Mouse (Mus musculus): Measurements from ENCODE around the gene St8sia6.

St8sia6 gene

GRCm38 (mm10) chr2:13760366-13760765, 33.5 kb downstream of the St8sia6 start:
- no peak for DNase-seq (ENCODE audit: low spot score in 2 of 2)

- DNase-seq (ENCODE audit: low spot score in 2 of 2) = no peak
Observed at GRCm38 (mm10) chr2:13757412-13757811, 36.5 kb downstream of the St8sia6 start.

- DNase-seq (ENCODE audit: low spot score in 2 of 2) = no peak
Observed at GRCm38 (mm10) chr2:13755733-13756132, 38.1 kb downstream of the St8sia6 start.

- DNase-seq (ENCODE audit: low spot score in 2 of 2) = no peak
Observed at GRCm38 (mm10) chr2:13751691-13752090, 42.2 kb downstream of the St8sia6 start.

DNA sequence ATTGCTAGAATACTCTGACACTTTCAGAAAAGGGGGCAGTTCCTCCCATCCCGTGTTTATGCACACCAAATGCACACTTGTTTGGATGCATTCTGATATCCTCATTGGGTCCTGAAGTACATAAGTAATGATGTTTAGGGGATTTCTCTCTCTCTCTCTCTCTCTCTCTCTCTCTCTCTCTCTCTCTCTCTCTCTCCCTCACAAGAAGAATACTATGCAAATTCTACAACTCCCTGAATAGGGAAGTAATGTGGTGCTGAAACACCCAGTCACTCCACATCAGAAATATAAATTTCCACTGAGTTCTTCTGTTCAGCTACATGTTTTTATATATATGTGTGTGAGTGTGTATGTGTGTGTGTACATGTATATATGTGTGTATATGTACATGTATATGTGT, 43.1 kb downstream of the St8sia6 start:
- DNase-seq (ENCODE audit: low spot score in 2 of 2) = no peak

DNA sequence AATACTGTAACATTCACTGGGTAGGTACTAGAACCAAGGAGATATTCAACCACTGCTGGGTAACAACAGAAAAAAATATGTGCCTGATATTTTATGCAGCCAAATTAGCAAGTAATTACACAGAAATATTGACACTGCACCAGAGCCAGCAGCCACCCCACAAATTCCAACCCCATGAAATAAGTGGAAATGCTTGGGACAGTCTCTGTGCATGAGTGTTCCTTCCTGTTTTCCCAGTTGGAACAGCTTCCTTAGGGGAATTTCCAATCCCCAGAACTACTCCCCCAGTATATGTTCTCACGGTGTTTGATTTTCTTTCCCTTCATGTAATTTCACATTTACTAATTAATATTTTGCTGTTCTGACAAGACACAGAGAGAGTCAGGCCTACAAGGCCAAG, 43.8 kb downstream of the St8sia6 start:
- DNase-seq (ENCODE audit: low spot score in 2 of 2) = peak; percentile 42 to 67

- no peak for DNase-seq (ENCODE audit: low spot score in 2 of 2)
Observed at GRCm38 (mm10) chr2:13749176-13749575, 44.7 kb downstream of the St8sia6 start.

GRCm38 (mm10) chr2:13747576-13747975, 46.3 kb downstream of the St8sia6 start:
- no peak for DNase-seq (ENCODE audit: low spot score in 2 of 2)

DNA sequence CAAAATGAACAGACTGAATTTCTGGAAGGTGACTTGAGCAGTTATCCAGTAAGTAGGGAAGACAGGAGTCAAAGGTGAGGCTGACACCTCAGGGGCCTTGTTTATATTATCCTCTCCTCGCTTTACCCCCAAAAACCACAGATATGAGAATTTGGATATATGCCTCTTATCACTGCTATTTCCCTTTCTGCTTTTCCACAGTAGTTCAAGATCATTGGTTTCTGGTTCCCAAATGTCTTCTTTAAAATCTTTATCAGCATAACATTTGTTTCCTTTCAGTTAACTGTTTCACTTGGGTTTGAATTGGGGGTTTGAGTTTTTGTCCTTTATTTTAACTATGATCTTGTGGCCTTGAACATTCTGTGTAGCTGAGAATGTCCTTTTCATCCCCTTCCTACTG, 47.8 kb downstream of the St8sia6 start:
- no peak for DNase-seq (ENCODE audit: low spot score in 2 of 2)

- DNase-seq (ENCODE audit: low spot score in 2 of 2) = no peak
Observed at GRCm38 (mm10) chr2:13738704-13739103, 55.2 kb downstream of the St8sia6 start.

DNA sequence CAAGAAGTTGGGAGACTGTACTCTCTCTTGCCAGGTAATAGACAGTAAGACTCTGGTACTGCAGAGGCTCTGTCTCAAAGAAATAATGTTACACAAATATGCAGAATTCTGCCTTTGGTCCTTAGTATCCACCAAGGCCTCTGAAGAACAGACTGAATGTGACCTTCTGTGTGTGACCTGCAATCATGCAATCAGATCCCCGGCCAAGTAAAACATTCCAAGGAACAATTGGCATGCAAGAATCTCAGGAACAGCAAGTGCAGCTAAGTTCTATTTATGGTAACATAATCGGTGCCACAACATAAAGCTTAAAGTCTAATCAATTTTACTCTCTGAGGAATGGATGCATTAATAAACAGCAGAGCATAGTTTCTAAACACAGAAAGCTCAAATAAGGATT, 66.0 kb downstream of the St8sia6 start:
- no peak for DNase-seq (ENCODE audit: low spot score in 2 of 2)

DNA sequence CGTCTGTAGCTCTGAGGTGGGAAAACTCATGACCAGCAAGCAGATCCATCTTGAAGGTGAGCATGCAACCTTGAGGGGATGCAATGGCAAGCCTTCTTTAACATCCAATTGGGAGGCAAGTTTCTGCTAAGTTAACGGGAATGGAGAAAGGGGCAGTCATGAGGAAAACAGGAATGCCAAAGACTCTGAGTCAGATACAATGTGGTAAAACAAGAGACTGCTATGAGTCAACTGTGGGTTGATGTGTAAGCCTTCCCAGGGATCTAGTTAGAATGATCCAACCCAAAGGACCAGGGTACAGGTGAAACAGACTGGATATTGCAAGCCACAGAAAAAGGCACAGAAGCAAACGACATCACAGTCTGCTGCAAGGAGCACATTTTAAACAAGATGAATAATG, 68.3 kb downstream of the St8sia6 start:
- DNase-seq (ENCODE audit: low spot score in 2 of 2) = no peak

DNA sequence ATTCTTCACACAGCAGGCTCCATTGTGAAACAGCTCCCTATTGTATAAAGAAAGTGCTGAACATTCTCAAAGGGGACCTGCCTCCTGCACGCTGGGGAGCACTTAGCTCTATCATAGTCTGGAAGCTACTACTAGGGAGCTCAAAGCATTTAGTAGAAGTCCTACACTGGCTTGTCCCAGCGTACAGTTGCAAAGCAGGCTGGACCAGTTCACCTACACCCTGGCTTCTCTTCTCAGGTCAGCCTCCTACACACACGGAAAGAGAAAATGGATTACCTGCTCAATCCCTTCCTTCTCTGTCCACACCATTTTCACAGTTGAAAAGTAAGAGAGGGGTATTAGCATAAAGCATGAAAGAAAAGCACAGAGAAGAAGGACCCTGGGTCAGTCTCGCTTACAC, 71.6 kb downstream of the St8sia6 start:
- DNase-seq (ENCODE audit: low spot score in 2 of 2) = no peak

DNA sequence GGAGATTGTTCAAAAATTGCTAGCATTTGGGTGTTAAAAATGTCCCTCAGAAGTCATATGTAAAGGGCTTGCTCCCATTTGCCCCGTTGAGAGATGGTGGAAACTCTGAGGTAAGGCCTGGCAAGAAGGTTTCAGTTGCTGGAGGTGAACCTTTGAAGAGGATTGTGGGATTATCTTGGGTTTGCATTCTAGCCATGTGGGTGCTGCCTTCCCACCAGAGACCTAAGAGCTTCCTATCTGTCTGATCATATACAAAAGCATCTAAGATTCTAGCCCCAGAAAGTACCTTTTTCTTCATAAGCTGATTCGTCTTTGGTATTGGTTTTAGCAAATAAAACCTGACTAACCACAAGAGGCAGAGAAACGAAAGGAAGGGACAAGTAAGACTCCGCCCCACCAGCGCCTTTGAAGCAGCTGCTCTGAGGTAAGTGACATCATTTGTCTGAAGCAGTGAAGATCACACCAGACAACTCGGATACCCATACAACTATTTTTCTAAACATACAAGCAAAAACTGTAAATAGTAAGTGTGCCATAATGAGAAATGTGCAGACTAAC, 75.2 kb downstream of the St8sia6 start:
- DNase-seq (ENCODE audit: low spot score in 2 of 2) = no peak

- DNase-seq (ENCODE audit: low spot score in 2 of 2) = no peak
Observed at GRCm38 (mm10) chr2:13708785-13709184, 85.1 kb downstream of the St8sia6 start.

- no peak for DNase-seq (ENCODE audit: low spot score in 2 of 2)
Observed at GRCm38 (mm10) chr2:13697514-13697913, 96.3 kb downstream of the St8sia6 start.

DNA sequence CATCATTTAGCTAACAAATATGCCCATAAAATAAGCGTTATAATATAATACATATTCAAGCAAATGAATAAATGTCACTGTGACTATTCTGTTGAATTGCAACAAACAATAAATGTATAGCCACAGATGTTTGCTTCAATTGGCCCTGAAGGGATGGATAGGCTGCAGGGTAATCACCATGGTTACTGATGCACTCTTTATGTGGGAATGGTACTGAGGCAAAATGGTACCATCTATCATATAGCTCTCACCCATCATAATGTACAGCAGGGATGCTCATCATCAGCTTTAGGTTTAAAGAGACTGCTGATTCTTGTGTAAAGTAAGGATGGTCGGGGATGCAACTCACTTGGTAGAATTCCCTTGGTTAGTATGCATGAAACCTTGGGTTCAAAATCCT, 99.4 kb downstream of the St8sia6 start:
- no peak for DNase-seq (ENCODE audit: low spot score in 2 of 2)

DNA sequence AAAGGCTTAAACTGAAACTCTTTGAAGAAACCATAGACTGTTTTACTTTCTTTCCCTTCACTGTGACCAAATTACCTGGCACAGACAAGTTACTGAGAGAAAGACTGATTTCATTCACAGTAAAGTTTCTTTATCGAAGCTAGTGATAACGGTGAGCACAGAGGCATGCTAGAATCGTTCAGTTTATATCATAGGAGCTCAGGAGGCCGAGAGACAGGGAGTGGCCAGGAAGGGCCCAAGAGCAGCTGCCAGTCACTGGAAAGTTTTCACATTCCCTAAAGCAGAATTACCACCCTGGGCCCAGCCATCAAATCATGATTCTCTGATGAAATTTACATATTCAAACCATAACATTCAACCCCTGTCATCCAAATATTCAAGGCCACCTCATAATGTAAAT, 109.5 kb downstream of the St8sia6 start:
- no peak for DNase-seq (ENCODE audit: low spot score in 2 of 2)

GRCm38 (mm10) chr2:13683205-13683570, 110.7 kb downstream of the St8sia6 start:
- DNase-seq (ENCODE audit: low spot score in 2 of 2) = no peak

- peak; percentile 5 to 11 for DNase-seq (ENCODE audit: low spot score in 2 of 2)
Observed at GRCm38 (mm10) chr2:13682488-13683204, 111.2 kb downstream of the St8sia6 start.

DNA sequence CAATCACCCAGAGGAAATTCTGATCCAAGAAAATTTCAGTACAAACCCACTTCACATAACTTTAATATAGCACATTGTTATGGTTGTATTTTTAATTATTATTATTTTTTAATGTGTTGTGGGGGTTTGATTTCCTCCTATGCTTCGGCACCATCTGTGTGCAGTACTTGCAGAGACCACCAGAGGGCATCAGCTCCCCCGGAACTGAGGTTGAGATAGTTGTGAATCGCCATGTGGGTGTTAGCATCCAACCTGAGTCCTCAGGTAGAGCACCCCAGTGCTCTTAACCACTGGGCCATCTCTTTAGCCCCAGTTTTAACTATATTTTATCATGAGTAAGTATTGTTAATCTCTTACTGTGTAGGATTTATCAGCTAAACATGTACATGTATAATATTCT, 120.9 kb downstream of the St8sia6 start:
- no peak for DNase-seq (ENCODE audit: low spot score in 2 of 2)

- no peak for DNase-seq (ENCODE audit: low spot score in 2 of 2)
Observed at GRCm38 (mm10) chr2:13672426-13672825, 121.4 kb downstream of the St8sia6 start.

- no peak for DNase-seq (ENCODE audit: low spot score in 2 of 2)
Observed at GRCm38 (mm10) chr2:13634866-13635265, 159.0 kb downstream of the St8sia6 start.
